Mouse (Mus musculus) spleen, adult 2 months (tissue): ENCODE measurements around the gene Inpp5a.

Source experiments
- CTCF ChIP-seq: fragments of 200-500 bp; IDR thresholded peaks from 2 replicates; pipeline ENCODE4 v1.5.1; 2011; ENCODE audit warnings: mild to moderate bottlenecking, inconsistent platforms; ENCODE audit not compliant: insufficient read depth, insufficient read length, insufficient replicate concordance; ENCODE audit errors: extremely low read depth
- POLR2A ChIP-seq: fragments of 200-500 bp; IDR thresholded peaks from 2 replicates; pipeline ENCODE4 v1.6.1; 2011; ENCODE audit warnings: low read depth, low read length, inconsistent platforms

GRCm38 (mm10) chr7:139515959-139516660 lies 127.2 kb downstream of the Inpp5a start:
- no peak for TF ChIP-seq CTCF
- no peak for TF ChIP-seq POLR2A
